Mouse (Mus musculus): Measurements from ENCODE around the gene Oip5.
A peak's percentile ranks its signal among the peaks of the same experiment; 100 is the strongest.
"Not testable (repeated sequence)": the region's sequence is repeated elsewhere in the genome, so short reads cannot be mapped to it uniquely, and the experiment has no call there.

Oip5 gene

DNA sequence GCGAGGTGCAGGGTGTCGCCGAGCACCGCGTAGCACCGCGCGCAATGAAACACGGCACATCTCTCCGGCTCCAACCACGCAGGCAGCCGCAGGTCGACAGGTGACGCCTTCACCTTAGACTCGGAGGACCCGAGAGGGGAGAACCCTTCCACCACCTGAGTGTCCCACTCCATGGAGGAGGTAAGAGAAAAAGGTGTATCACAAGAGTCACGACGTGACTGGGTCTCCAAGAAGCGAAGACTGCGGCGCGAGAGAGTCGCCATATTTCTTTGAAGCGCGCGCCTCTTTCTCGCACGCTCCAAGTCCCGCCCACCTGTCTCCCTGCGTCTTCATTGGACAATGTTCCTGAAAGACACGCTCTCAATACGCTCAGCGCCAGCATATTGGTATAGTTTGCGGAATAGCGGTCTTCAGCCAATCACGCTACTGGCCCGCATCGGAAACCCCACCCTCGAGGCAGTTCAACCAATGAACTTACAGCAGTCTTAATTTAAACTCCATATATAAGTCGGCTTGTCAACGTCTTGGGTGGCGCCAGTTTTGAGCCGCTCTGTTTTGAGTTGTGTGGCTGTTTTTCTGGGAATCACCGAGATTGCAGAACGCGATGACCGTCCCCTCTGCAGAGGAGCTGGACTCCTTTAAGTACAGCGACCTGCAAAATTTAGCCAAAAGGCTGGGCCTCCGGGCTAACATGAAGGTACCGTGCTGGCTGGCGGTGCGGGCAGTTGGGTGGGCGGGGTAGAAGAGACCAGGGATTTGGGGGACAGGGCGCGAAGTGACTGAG lies at the start of gene Oip5, which contains the start of gene Nusap1:
Gene Oip5 (minus strand): TSS at position 271 of the 784 bp plus-strand sequence.
Gene Nusap1 (plus strand): TSS at position 100 of the 784 bp plus-strand sequence.
- peak; percentile 97 for DNase-seq

DNA sequence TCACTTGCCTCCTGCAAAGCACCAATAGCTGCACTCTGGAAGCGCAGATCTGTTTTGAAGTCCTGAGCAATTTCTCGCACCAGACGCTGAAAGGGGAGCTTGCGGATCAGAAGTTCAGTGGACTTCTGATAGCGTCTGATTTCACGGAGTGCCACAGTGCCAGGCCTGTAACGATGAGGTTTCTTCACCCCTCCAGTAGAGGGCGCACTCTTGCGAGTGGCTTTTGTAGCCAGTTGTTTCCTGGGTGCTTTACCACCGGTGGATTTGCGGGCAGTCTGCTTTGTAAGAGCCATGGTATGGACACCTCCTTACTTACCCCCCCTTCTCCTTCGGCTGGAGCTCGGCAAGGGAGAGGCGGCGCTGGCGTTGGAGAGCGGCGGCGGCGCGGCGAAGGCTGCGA lies 47.5 kb upstream of the Oip5 start:
- not testable (repeated sequence) for DNase-seq

DNA sequence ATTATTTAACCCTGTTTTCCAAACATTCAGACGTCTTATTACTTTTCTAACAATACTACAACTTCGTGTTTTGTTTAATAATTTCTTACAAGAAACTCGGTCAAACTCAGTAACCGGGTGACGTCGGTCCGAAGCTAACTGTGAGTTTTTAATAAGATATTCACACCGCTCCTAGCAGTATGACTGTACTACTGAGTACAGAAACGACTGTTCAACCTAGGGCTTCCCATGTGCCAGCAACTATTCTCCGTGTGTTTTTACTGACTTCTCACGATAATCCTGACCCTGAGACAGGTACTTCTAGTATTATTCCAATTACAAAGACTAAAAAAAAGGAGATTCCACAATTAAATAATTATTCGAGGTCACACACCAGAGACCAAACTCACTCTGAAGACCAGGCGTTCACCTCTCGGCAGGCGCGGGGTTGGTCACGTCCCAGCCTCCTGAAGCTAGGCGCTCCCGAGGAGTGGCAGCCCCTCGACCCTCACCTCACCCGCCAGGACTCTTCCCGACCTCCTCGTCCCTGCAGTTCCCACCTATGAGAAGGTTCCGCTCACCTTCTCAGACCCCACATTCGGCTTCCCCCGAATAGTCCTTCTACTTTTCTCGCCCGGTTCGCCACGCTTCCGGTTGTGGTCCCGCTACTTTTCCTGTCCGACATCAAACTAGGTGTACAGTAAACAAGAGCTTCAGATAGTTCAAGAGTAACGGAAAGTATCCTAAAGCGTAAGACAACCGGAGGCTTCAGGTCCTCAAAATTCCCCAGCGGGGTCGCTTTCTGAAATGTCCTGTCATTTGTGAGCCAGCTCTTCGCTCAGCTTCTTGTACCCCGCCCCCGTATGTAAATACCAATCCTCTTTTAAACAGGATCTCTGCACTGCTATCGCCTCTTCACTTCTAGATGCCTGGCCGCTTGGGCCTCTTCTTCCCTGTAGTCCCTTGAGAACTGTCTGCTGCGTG lies 44.2 kb upstream of the Oip5 start, which contains the start of gene Ndufaf1:
Gene Ndufaf1 (minus strand): TSS at position 608 of the 963 bp plus-strand sequence.
- peak; percentile 82 to 87 for DNase-seq

DNA sequence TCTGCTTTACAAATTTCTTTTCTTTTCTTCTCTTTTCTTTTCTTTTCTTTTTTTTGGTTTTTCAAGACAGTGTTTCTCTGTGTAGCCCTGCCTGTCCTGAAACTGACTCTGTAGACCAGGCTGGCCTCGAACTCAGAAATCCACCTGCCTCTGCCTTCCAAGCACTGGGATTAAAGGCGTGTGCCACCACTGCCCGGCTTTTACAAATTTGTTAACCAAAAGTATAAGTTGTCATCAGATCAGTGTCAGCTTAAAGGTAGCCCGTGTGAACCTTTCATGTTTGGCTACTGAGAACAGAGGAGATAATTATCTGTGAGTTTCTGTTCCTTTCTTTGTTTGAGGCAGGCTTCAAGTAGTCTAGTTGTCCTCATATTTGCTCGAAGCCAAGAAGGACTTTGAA lies 26.0 kb upstream of the Oip5 start:
- no peak for DNase-seq

DNA sequence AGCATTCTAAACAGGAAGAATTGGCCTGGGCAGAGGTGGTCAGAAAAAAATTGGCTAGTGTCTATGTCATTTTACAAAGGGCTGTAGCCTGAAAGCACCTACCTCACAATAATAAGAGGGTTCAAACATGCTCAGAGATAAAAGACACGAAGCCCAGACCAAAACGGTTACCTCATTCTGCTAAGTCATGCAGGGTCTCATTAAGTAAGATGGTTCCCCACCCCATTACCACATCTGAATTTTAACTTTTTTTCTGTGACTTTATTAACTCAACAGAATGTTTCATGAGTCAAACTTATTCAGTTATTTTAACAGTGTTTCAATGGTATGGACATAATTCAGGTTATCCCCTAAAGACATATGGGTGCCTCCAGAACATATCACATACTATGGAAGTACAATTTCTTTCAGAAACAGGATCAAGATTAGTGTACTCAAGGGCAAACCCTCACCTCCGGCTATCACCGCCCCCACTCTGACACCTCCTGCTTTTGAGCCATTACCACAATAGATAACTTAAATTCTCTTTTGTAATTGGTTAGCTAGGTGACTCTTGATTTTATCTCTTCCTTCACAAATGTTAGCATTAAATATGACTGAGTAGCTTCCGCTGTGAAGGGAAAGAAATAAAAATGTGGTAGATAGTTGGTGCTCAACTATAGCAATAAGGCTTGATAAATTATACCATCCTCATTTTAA lies 23.1 kb upstream of the Oip5 start:
- no peak for DNase-seq

DNA sequence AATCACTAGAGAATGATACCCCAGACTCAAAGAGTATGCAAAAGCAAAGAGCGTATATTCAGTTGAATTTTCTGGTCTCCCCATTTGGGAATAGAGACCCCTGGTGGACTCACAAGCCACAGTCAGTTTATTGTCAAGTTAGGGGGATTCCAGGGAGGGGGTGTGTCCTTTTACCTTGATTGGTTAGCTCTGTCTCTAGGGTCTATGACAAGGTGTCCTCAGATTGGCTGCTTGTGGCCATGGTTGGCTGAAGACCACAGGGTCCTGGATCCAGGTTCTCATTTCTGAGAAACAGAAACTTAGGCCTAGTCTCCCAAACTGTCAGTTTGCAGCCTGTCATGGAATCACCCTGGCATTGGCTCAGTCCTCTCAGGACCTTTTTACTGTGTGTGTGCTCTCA lies 18.5 kb upstream of the Oip5 start:
- DNase-seq = no peak

DNA sequence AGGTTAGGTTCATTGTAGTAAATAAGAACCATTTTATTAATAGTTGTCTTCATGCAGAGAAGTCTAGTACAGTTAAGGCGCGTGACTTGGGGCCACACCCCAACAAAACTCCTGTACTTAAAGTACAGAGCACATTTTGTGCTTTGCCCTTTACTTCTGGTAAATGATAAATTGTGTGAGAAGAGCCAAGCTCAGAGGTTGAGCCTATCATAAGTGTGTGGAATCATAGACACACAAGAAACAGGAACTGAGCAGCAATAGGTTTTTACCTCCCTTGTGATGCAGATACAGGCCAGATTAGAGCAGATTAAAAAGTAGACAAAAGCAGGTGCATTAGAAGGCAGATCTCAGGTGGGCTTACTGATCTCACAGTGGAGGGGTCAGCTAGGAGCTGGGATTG lies 3.0 kb upstream of the Oip5 start:
- DNase-seq = peak in 1 of 2 experiments; percentile 42

DNA sequence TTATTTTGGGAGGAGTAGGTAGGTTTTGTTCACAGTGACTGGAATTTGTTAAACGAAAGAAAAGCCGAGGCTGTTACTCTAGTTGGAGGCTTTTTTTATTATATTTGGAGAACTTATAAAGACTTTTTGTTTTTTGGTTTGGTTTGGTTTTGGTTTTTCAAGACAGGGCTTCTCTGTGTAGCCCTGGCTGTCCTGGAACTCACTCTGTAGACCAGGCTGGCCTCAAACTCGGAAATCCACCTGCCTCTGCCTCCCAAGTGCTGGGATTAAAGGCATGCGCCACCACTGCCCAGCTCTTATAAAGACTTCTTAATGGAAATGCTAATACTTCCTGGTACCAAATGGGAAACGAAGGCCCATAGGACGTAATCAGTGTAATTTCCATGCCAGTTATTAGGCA lies 733 bp upstream of the Oip5 start:
- DNase-seq = not testable (repeated sequence)

DNA sequence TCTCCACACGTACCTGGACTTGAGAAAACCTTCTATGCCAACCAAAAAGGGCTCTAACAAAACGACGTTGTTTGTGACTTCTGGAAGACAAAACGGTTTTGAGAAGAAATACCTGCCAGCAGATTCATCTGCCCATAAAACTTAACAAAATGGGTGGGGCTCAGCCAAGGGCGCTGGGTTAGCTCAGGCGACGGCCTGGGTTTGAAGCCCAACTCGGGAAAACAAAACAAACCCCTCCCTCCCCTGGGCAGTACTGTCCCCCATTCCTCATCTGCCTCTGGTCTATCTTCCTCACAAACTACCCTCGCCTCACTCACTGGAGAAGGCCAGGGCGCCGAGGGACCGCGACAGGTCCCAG lies 449 bp downstream of the Oip5 start:
- DNase-seq = no peak

DNA sequence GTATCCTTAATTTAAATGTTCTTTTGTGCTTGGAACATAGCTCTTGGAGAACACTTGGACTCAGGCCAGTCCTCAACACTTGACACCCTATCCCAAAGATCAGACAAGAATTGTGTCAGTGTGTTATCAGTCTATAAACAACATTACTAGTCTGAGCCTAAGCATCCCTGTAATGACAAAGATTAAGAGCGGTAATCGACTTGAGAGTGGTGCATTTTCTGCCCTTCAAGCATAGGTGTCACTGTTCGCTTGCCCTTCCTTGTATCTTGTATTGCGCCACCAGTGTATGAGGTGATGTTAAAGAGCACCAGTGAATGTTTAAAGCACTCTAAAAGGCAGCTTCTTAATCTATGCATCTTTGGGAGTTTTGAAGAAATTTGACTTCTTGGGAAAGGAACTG lies 11.2 kb downstream of the Oip5 start:
- no peak for DNase-seq

DNA sequence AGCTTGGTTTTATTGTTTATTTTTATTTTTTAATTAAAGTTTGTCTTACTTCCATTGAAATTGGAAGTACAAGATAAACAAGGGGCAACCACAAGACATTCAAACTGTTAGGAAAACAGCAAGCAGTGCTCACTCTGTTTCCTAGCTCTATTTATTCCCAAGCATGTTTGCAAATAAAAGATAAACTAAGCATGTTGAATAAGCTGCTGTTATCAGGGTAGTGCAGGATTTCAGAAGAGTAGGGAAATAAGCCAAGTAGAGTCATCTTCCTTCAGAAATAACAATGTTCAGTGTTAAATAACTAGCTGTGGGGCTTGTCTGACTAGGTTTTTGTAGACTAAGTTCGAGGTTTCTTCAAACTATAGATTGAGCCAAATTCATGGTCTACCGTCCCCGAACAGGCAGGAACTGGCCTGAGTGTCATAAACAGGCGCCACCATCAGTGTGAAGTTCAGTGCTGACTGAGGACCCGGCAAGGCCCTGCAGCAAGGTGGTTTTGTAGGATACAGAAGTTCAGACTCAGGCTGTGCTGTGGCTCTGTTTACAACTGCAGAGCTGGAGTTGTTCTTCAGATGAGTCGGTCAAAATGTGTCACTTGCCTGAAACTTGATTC lies 12.8 kb downstream of the Oip5 start:
- DNase-seq = no peak

DNA sequence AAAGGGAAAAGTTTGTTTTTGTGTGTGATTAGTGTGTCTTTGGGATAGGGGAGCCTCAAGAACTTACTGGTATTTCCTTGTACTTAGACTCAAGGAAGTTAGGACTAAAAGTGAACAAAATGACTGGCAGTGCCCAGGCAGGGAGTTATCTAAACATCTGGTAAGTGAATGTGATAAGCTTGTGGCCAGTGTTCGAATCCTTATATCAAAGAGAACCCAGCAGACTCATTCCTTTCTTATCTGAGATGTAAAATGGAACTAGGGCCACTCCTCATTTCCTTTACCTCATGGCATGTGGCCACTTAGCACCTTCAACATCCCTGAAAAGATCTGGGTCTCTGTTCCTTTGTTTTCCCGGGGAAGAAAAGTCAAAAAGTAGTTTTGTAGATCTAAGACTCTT lies 14.4 kb downstream of the Oip5 start:
- no peak for DNase-seq

DNA sequence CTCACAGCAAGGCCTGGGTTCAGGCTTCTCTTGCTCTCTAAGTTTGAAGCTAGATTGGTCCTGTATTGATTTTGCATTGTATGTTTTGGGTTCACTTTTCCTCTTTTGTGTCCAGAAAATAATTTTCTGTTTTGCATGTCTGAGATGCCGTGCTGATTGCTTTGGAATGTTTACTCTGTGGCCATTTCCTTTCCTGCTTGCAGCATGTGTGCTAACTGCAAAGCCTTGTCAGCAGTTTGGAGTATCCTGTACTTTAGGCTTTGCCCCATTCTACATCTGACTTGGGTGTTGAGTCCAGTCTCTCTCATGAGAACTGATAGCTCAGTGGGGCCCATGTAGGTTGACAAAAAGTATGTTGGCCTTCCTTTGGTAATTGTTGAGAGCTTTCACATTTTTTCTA lies 15.8 kb downstream of the Oip5 start:
- DNase-seq = no peak

DNA sequence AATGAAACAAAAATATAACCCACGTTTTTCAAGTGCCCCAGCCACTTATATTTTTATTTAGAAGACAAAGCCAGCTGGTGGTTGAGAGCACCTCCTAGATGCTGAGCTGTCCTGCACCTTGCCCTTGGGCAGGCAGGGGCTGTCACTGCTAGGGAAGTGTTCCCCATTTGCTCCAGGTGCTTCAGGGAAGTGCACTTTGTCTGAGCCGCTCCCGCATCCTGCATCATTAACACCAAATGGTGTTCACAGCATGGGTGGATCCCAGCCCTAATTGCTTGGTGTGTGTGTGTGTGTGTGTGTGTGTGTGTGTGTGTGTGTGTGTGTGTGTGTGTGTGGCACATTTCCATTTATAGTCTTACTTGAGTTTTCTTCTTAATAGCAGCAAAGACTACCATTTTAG lies 16.7 kb downstream of the Oip5 start:
- DNase-seq = not testable (repeated sequence)

DNA sequence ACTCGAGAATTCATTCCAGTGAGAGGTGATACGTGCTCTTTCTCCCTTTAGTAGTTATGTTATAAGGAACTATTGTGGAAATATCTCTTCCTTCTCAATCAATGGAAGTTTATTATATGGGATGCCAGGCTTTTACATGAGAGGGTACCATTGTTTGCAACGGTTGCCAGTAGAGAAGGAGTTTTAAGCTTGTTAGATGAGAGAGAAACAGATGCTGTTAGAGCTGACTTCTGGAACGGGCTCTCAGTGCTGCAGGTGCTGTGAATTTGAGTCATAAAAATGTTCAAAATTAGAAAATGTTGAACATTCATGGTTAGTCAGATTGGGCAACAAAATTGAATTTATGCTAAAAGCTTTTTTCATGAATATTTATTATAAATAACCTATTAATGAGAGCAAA lies 17.2 kb downstream of the Oip5 start:
- no peak for DNase-seq

DNA sequence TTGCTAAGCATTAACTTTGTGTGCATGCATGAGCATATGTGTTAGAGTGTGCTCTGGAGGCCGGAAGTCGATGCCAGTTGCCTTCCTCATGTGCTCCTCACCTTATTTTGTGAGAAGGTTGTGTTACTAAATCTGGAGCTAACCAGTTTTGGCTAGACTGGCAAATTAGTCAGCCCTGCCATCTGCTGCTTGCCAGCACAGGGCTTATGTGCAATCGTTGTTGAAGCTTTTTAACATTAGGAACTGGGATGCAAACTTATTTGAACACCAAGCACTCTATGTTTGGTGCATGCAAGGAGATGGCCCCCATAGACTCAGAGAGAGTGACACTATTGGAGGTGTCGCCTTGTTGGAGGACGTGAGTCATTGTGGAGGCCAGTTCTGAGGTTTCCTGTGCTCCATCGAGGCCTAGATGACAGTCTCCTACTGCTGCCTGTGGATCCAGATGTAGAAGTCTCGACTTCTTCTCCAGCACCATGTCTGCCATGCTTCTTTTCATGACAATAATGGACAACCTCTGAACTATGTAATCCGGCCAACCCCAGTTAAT lies 21.4 kb downstream of the Oip5 start:
- DNase-seq = peak; percentile 31 to 40

DNA sequence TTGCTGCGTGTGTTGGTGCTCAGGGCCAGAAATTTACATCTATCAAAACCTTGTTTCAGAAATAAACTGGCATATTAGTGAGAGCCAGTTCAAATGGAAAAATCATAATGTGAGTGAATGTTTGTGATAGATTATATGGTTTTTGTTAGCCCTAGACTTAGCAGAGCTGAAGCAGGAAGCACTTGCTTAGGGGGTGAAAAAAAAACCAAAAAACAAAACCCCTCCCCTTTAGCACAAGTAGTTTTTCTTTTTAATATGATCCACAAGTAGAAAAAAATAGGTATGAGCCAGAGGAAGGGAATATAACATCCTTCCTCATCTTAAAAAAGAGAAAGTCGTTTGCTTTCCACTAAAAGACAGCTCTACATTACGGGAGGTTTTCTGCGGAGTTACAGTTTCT lies 23.0 kb downstream of the Oip5 start:
- no peak for DNase-seq

DNA sequence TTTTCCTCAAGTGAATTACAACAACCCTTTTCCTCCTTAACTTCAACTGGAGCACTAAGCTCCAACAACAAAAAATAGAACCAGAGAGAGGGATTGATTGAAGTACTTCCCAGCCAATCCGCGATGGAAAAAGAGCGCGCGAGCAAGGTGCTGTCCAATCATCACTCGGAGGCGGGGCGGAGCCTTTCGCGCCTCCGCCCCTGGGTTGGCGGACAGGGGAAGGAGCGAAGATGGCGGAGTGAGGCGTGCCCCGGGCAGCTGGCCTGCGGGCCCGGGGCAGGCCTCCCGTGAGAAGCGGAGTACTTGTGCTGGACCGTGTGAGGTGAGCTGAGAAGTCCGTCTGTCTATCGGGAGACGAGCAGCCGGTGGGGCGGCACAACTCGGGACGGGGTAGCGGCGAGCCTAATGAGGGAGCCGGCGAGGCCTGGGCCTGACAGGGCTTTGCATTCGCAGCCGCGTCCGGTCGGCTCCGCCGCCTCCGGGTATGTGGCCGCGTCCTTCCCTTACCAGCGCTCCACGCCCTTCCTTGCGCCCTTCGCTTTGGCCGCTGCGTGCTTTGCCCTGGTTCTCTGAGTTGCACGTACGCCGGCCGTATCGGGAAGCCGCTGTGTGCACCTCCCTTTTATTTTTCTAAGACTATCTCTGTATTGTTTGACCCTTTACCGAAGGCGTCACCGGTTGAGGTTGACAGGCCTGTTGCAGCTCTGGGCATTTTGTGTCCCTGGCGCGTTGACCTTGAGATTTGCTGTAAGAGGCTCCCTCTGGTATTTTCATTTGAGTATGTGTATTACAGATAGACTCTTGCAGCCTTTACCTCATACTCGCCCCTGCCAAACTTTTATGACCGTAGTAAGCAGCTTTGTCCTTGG lies 23.9 kb downstream of the Oip5 start:
- DNase-seq = peak; percentile 98 to 100

DNA sequence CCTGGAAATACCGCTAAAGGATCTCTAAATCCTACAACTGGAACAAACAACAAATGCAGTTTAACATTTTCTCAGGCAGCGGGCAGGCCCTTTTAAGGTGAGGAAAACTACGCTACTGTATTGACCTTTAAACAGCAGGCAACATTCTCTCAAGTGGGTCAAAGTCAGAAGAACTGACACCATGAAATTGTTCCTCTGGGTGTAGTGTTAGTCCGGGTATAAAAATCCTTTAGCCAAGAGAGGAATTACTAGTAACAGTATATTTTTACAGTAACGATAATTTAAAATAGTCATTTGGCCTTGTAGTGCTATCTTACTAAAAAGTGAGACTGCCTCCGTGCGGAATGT lies 24.5 kb downstream of the Oip5 start:
- peak; percentile 23 to 44 for DNase-seq

DNA sequence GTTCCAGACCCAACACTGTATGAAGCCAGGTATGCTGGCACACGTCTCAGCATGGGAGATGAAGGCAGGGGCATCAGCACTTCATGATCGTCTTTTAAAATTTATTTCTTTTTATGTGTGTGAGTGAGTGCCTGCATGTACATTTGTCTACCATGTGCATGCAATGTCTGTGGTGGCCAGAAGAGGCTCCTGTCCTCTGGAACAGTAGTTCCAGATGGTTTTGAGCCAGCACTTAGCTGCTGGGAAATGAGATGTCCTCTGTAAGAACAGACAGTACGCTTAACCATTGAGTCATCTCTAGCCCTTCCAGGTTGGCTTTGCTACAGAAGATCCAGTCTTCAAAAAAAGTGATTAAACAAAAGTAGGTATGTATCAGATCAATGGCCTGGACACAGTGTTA lies 27.0 kb downstream of the Oip5 start:
- DNase-seq = no peak

DNA sequence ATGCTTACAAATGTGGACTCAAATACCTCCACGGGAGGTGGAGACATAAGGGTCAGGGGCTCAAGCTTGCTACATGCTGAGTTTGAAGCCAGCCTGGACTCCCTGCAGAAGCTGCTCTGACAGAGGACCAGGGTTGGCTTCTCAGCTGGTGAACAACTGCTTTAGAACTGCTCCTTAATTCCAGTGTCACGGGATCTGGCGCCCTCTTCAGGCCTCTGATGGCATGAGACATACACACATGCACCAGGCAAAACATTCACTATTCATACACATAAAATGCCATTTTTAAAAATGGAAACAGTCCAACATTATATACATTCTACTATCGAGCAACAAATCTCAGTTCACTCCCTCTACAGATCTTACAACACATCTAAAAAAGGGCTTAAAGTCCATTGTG lies 30.9 kb downstream of the Oip5 start:
- peak; percentile 69 to 88 for DNase-seq
